Mouse (Mus musculus) heart, postnatal 0 days (tissue): Measurements from ENCODE around the gene Slc17a7. TPM values are rescaled to one million over a fixed set of nuclear protein-coding genes. Genes with fewer than 3 reads are reported as not detected.
A peak's percentile ranks its signal among the peaks of the same experiment; 100 is the strongest.

ENCODE experiments used
- ATAC-seq: fragments of 200-750 bp; cut with Nextera tagmentation; 2 replicates; pipeline ENCODE4 v1.8.0; 2017; ENCODE audit warnings: low read depth, moderate number of reproducible peaks, moderate library complexity; ENCODE audit not compliant: insufficient read depth
- DNase-seq: peaks from one replicate; pipeline ENCODE4 v3.0.0-alpha.2; 2016; ENCODE audit warnings: low spot score
- H3K27ac ChIP-seq: fragments of 300-500 bp; sonication (generic); 2 replicates; pipeline ENCODE4 v1.5.1; 2014; ENCODE audit warnings: low read depth, mild to moderate bottlenecking
- H3K27me3 ChIP-seq: fragments of 300-500 bp; sonication (generic); 2 replicates; pipeline ENCODE4 v1.6.1; 2014; ENCODE audit warnings: low read length, mixed read lengths; ENCODE audit not compliant: control insufficient read depth, insufficient read depth
- H3K36me3 ChIP-seq: fragments of 300-500 bp; sonication (generic); replicated peaks from 2 replicates; pipeline ENCODE4 v1.6.1; 2014; ENCODE audit warnings: low read length, mixed read lengths; ENCODE audit not compliant: control insufficient read depth, insufficient read depth
- H3K4me1 ChIP-seq: fragments of 300-500 bp; sonication (generic); 2 replicates; pipeline ENCODE4 v1.6.1; 2014; ENCODE audit warnings: antibody characterized with exemption; ENCODE audit not compliant: control insufficient read depth, insufficient read depth
- H3K4me2 ChIP-seq: fragments of 300-500 bp; sonication (generic); 2 replicates; pipeline ENCODE4 v1.6.1; 2014; ENCODE audit warnings: low read depth, mild to moderate bottlenecking, low read length, moderate library complexity
- H3K4me3 ChIP-seq: fragments of 300-500 bp; sonication (generic); 2 replicates; pipeline ENCODE4 v1.5.1; 2014; ENCODE audit warnings: low read depth, low read length
- H3K9ac ChIP-seq: fragments of 300-500 bp; sonication (generic); replicated peaks from 2 replicates; pipeline ENCODE4 v1.6.1; 2014; ENCODE audit warnings: low read depth, low read length, mixed read lengths
- H3K9me3 ChIP-seq: fragments of 300-500 bp; sonication (generic); replicated peaks from 2 replicates; pipeline ENCODE4 v1.6.1; 2016; ENCODE audit warnings: low read length; ENCODE audit not compliant: control insufficient read depth
- CTCF ChIP-seq: IDR thresholded peaks from 2 replicates; pipeline ENCODE4 v1.5.1; 2016; ENCODE audit warnings: antibody characterized with exemption, control low read depth, low read depth
- EP300 ChIP-seq: IDR thresholded peaks from 2 replicates; pipeline ENCODE4 v1.6.1; 2016; ENCODE audit warnings: antibody characterized with exemption, low read depth
- WGBS: fragments of 180-500 bp; shearing (Covaris S2); extraction: QIAGEN DNeasy Blood & Tissue Kit; methylation state at CpG from one replicate; pipeline ENCODE4 v1.1.7; 2014; 5-methylcytosine and 5-hydroxymethylcytosine counted together
- polyA plus RNA-seq: library from polyadenylated mRNA; unstranded; fragments of >200 nt; fragmentation: Nextera tagmentation; extraction: Ambion mirVana; gene quantifications from 2 replicates; pipeline ENCODE4 v1.2.1, GENCODE M21; 2015
- total RNA-seq: library from RNA; depleted of rRNA; stranded (reverse); fragments of >200 nt; gene quantifications from 2 replicates; pipeline ENCODE4 v1.2.3, GENCODE M21; 2014; ENCODE audit warnings: low replicate concordance

Slc17a7 gene
- total and polyA plus RNA-seq, 2 experiments from 2014 or later: 4.3 to 12.7 TPM

- 74% methylated on average over 11 of the region's 11 CpGs for WGBS
- Histone ChIP-seq H3K36me3 (no peaks in the 10 kb centered on the region), H3K9ac (no peak overlapping the region), H3K4me1 (peaks cover 7% of the 10 kb centered on the region; the same call in 1 of the 2 replicates), H3K4me2 (no peak overlapping the region), H3K4me3 (no peak overlapping the region), H3K9me3 (no peaks in the 10 kb centered on the region), H3K27me3 (peaks cover 4% of the 10 kb centered on the region; the same call in 1 of the 2 replicates), H3K27ac (no peak overlapping the region)
- TF ChIP-seq CTCF (no peak), EP300 (no peak)
- ATAC-seq (no peak), DNase-seq (no peak)
Measured at GRCm38 (mm10) chr7:45198961-45199360, 35.2 kb downstream of the Slc17a7 start.

- no peak overlapping the region for H3K4me3 ChIP-seq
- peaks cover 5% of the 10 kb centered on the region; the same call in 1 of the 2 replicates for H3K4me1 ChIP-seq
- H3K27ac ChIP-seq: no peak overlapping the region
- ATAC-seq: no peak
- WGBS: 21% methylated on average over 10 of the region's 10 CpGs
- no peaks in the 10 kb centered on the region for H3K9me3 ChIP-seq
- no peak for DNase-seq
- no peak overlapping the region for H3K4me2 ChIP-seq
- H3K36me3 ChIP-seq: no peaks in the 10 kb centered on the region
- H3K9ac ChIP-seq: no peak overlapping the region
- TF ChIP-seq CTCF (no peak), EP300 (no peak)
- H3K27me3 ChIP-seq: no peaks in the 10 kb centered on the region
Measured at GRCm38 (mm10) chr7:45202654-45203053, 38.9 kb downstream of the Slc17a7 start.

DNA sequence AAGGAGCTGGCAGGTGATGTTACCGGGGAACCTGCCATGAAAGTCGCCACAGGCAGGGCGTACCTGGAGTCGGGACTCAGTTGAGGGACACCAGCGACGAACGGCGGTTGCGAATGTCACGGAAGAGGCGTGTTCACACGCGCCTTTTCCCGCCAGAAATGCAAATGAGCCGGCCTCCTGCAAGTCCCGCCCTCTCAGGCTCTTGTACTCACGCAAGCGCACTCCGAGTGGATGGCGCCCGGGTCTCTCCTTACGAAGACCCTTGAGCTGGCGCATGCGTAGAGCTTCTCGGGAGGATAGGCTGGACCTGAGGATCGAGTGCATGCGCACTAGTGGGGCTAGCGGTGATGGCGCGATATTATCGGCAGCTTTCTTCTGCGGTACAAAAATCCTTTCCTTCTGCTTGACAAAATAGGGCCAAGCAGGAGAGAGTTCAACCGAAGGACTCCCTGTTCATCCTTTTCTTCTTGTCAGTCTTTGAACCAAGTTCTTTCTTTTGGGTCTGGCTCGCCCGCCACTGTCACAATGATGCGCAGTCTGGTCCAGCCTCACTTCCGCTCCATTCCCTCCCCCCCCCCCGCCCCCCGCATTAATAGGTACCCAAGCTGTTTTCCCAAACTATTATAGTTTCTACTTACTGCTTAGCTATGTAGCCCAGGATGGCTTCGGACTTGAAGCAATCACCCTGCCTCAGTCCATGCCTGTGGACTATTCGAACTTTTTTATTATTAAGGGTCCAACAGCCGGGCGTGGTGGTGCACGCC lies 40.8 kb downstream of the Slc17a7 start, which contains the start of gene Ccdc155:
TSS of gene Ccdc155 (minus strand) at position 513 of the 764 bp plus-strand sequence.
- Histone ChIP-seq H3K4me2 (peak within 1 kb of the TSS; percentile 60), H3K27ac (no peak within 1 kb of the TSS), H3K4me3 (peak within 1 kb of the TSS; percentile 40), H3K9me3 (no peaks in the 10 kb centered on the region), H3K9ac (no peak within 1 kb of the TSS), H3K36me3 (no peaks in the 10 kb centered on the region), H3K4me1 (peaks cover 5% of the 10 kb centered on the region; the same call in 1 of the 2 replicates), H3K27me3 (no peaks in the 10 kb centered on the region)
- 10% methylated on average over 43 of the region's 44 CpGs for WGBS
- peak; percentile 83 for DNase-seq
- peak; percentile 89 for ATAC-seq
- no peak for TF ChIP-seq EP300
- TF ChIP-seq CTCF: no peak

- 78% methylated on average over 6 of the region's 6 CpGs for WGBS
Measured at GRCm38 (mm10) chr7:45208260-45208659, 44.5 kb downstream of the Slc17a7 start.

GRCm38 (mm10) chr7:45211070-45211469 lies 47.3 kb downstream of the Slc17a7 start:
- ATAC-seq (no peak), DNase-seq (no peak)
- Histone ChIP-seq H3K4me1 (no peaks in the 10 kb centered on the region), H3K9ac (no peak overlapping the region), H3K27ac (no peak overlapping the region), H3K27me3 (peaks cover 24% of the 10 kb centered on the region), H3K4me3 (no peak overlapping the region), H3K4me2 (no peak overlapping the region), H3K9me3 (no peaks in the 10 kb centered on the region), H3K36me3 (no peaks in the 10 kb centered on the region)
- no peak for TF ChIP-seq EP300
- TF ChIP-seq CTCF: no peak
- WGBS: 42% methylated on average over 10 of the region's 10 CpGs

More at GRCm38 (mm10) chr7:45208260-45208659, 44.5 kb downstream of the Slc17a7 start:
- Histone ChIP-seq H3K4me3 (no peak overlapping the region), H3K9me3 (no peaks in the 10 kb centered on the region), H3K27ac (no peak overlapping the region), H3K4me2 (no peak overlapping the region), H3K27me3 (peaks cover 24% of the 10 kb centered on the region), H3K9ac (no peak overlapping the region), H3K4me1 (peaks cover 5% of the 10 kb centered on the region; the same call in 1 of the 2 replicates), H3K36me3 (no peaks in the 10 kb centered on the region)
- ATAC-seq (no peak), DNase-seq (no peak)
- no peak for TF ChIP-seq EP300
